Mouse (Mus musculus): ENCODE results near the gene Chrm5. TPM values are rescaled to one million over a fixed set of nuclear protein-coding genes. Genes with fewer than 3 reads are reported as not detected.

The Chrm5 gene
- 0.88 and 1.5 TPM in 2 replicates for polyA plus RNA-seq (2014; fragmentation: Nextera tagmentation; extraction: Ambion mirVana)

DNA sequence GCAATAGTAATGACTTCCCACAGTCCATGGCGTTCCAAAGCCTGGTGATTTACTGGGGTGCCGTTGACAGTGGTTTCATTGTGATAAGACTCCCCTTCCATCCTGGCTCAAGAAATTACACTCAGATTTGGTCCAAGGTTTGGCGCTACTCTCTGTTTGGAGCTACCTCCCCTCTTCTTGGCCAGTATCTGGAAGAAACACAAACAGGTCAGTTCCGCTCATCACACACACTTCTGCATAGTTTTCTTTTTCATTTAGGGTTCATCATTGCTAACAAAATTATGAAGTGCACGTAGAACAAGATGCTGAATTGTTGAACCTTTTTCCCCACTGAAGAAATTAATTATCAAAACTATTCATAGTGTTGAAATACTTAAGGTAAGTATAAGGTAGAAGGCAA lies at the start of gene Chrm5:
Chrm5 (minus strand) TSS at position 101 of the 400 bp plus-strand sequence.
- 90% methylated on average over 5 of the region's 5 CpGs for WGBS
- Histone ChIP-seq H3K9me3 (ENCODE audit: control insufficient read depth, low read length) (no peaks in the 10 kb centered on the region), H3K9ac (replicated peaks; ENCODE audit: low read depth, low read length) (no peak within 1 kb of the TSS), H3K27me3 (ENCODE audit: control insufficient read depth, insufficient read depth, low read length) (no peaks in the 10 kb centered on the region), H3K36me3 (ENCODE audit: control insufficient read depth, insufficient read depth, low read length) (no peaks in the 10 kb centered on the region), H3K4me2 (ENCODE audit: low read depth, low read length) (no peak within 1 kb of the TSS), H3K4me3 (ENCODE audit: low read depth, low read length) (no peak within 1 kb of the TSS), H3K27ac (ENCODE audit: low read depth, low read length) (no peak within 1 kb of the TSS), H3K4me1 (ENCODE audit: control insufficient read depth, insufficient read depth, low read length) (no peaks in the 10 kb centered on the region)
- no peak for ATAC-seq (ENCODE audit: low read depth)

- H3K27me3 ChIP-seq (ENCODE audit: control insufficient read depth, insufficient read depth, low read length) = no peaks in the 10 kb centered on the region
- H3K9ac ChIP-seq (replicated peaks; ENCODE audit: low read depth, low read length) = no peak overlapping the region
- H3K4me2 ChIP-seq (ENCODE audit: low read depth, low read length) = no peak overlapping the region
- 90% methylated on average over 3 of the region's 3 CpGs for WGBS
- H3K4me1 ChIP-seq (ENCODE audit: control insufficient read depth, insufficient read depth, low read length) = no peaks in the 10 kb centered on the region
- no peak overlapping the region for H3K4me3 ChIP-seq (ENCODE audit: low read depth, low read length)
- no peak overlapping the region for H3K27ac ChIP-seq (ENCODE audit: low read depth, low read length)
- H3K9me3 ChIP-seq (ENCODE audit: control insufficient read depth, low read length) = no peaks in the 10 kb centered on the region
- ATAC-seq (ENCODE audit: low read depth) = no peak
- H3K36me3 ChIP-seq (ENCODE audit: control insufficient read depth, insufficient read depth, low read length) = no peaks in the 10 kb centered on the region
Observed at GRCm38 (mm10) chr2:112526933-112527332, 46.4 kb upstream of the Chrm5 start.

GRCm38 (mm10) chr2:112520526-112521482 lies 40.2 kb upstream of the Chrm5 start:
- Histone ChIP-seq H3K9ac (replicated peaks; ENCODE audit: low read depth, low read length) (no peak overlapping the region), H3K4me1 (ENCODE audit: control insufficient read depth, insufficient read depth, low read length) (no peaks in the 10 kb centered on the region), H3K27ac (ENCODE audit: low read depth, low read length) (no peak overlapping the region), H3K4me3 (ENCODE audit: low read depth, low read length) (no peak overlapping the region), H3K4me2 (ENCODE audit: low read depth, low read length) (no peak overlapping the region), H3K9me3 (ENCODE audit: control insufficient read depth, low read length) (no peaks in the 10 kb centered on the region), H3K27me3 (ENCODE audit: control insufficient read depth, insufficient read depth, low read length) (no peaks in the 10 kb centered on the region), H3K36me3 (ENCODE audit: control insufficient read depth, insufficient read depth, low read length) (no peaks in the 10 kb centered on the region)
- WGBS = 90% methylated on average over 4 of the region's 4 CpGs
- no peak for ATAC-seq (ENCODE audit: low read depth)

DNA sequence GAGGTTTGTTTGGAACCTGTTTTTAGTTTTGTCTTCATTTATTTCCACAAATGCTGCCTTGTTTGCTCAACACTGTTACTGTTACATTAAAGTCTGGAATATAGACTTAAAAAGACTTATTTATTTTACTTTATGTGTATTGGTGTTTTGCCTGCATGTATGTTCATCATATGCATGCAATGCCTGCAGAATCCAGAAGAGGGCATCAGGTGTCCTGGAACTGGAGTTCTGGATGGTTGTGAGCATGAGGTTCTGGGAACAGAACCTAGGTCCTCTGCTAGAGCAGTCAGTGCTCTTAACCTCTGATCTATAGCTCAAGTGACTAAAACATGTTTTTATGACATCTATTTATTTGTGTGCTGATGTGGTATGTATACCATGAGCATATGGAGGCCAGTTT lies 38.0 kb upstream of the Chrm5 start:
- H3K4me2 ChIP-seq (ENCODE audit: low read depth, low read length) = no peak overlapping the region

GRCm38 (mm10) chr2:112517218-112517617 lies 36.6 kb upstream of the Chrm5 start:
- 95% methylated on average over 3 of the region's 3 CpGs for WGBS

More for the DNA sequence above, 38.0 kb upstream of the Chrm5 start:
- no peak overlapping the region for H3K27ac ChIP-seq (ENCODE audit: low read depth, low read length)
- no peaks in the 10 kb centered on the region for H3K27me3 ChIP-seq (ENCODE audit: control insufficient read depth, insufficient read depth, low read length)
- no peaks in the 10 kb centered on the region for H3K9me3 ChIP-seq (ENCODE audit: control insufficient read depth, low read length)
- H3K9ac ChIP-seq (replicated peaks; ENCODE audit: low read depth, low read length) = no peak overlapping the region
- no peak overlapping the region for H3K4me3 ChIP-seq (ENCODE audit: low read depth, low read length)
- no peaks in the 10 kb centered on the region for H3K4me1 ChIP-seq (ENCODE audit: control insufficient read depth, insufficient read depth, low read length)
- H3K36me3 ChIP-seq (ENCODE audit: control insufficient read depth, insufficient read depth, low read length) = no peaks in the 10 kb centered on the region
- no peak for ATAC-seq (ENCODE audit: low read depth)

DNA sequence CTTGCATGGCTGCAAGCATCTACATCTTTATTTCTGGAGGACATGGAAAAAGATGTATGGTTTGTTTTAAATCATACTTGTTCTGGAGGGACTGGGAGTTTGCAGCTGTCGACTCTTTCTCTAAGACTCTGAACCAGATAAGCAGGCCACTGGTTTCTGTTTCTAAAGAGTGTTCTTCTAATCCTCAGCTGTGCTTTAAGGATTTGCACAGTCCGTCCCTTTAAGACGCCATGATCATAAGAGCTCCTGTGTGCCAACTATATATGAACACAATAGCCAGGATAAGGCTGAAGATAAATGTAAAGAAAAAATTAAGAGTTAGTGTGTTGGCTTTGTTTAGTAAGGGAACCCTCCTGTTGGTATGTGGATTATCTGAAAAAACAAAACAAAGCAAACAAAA lies 36.2 kb upstream of the Chrm5 start:
- no peaks in the 10 kb centered on the region for H3K36me3 ChIP-seq (ENCODE audit: control insufficient read depth, insufficient read depth, low read length)
- H3K9me3 ChIP-seq (ENCODE audit: control insufficient read depth, low read length) = no peaks in the 10 kb centered on the region
- no peak overlapping the region for H3K4me3 ChIP-seq (ENCODE audit: low read depth, low read length)
- H3K27ac ChIP-seq (ENCODE audit: low read depth, low read length) = no peak overlapping the region
- no peak overlapping the region for H3K4me2 ChIP-seq (ENCODE audit: low read depth, low read length)
- no peak for ATAC-seq (ENCODE audit: low read depth)
- H3K9ac ChIP-seq (replicated peaks; ENCODE audit: low read depth, low read length) = no peak overlapping the region
- no peaks in the 10 kb centered on the region for H3K4me1 ChIP-seq (ENCODE audit: control insufficient read depth, insufficient read depth, low read length)
- no peaks in the 10 kb centered on the region for H3K27me3 ChIP-seq (ENCODE audit: control insufficient read depth, insufficient read depth, low read length)
- 94% methylated on average over 3 of the region's 3 CpGs for WGBS

More at GRCm38 (mm10) chr2:112517218-112517617, 36.6 kb upstream of the Chrm5 start:
- Histone ChIP-seq H3K27me3 (ENCODE audit: control insufficient read depth, insufficient read depth, low read length) (no peaks in the 10 kb centered on the region), H3K36me3 (ENCODE audit: control insufficient read depth, insufficient read depth, low read length) (no peaks in the 10 kb centered on the region), H3K9ac (replicated peaks; ENCODE audit: low read depth, low read length) (no peak overlapping the region), H3K4me2 (ENCODE audit: low read depth, low read length) (no peak overlapping the region), H3K4me3 (ENCODE audit: low read depth, low read length) (no peak overlapping the region), H3K27ac (ENCODE audit: low read depth, low read length) (no peak overlapping the region), H3K4me1 (ENCODE audit: control insufficient read depth, insufficient read depth, low read length) (no peaks in the 10 kb centered on the region), H3K9me3 (ENCODE audit: control insufficient read depth, low read length) (no peaks in the 10 kb centered on the region)
- ATAC-seq (ENCODE audit: low read depth) = no peak

DNA sequence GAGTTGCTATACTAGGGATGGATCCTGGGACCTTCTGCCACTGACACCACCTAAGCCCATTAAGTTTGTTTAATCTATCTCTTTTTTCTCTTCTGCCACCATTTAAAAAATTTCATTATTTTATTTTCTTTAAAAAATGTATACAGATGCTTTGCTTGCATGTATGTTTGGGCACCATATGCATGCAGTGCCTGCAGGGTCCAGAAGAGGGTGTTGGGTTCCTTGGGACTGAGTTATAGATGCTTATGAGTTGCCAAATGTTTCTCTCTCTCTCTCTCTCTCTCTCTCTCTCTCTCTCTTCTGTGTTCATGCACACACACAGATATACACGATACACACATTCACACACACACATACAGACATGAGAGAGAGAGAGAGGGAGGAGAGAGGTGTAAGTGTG lies 32.5 kb upstream of the Chrm5 start:
- Histone ChIP-seq H3K4me1 (ENCODE audit: control insufficient read depth, insufficient read depth, low read length) (no peaks in the 10 kb centered on the region), H3K27ac (ENCODE audit: low read depth, low read length) (no peak overlapping the region), H3K9me3 (ENCODE audit: control insufficient read depth, low read length) (no peaks in the 10 kb centered on the region), H3K4me2 (ENCODE audit: low read depth, low read length) (no peak overlapping the region), H3K4me3 (ENCODE audit: low read depth, low read length) (no peak overlapping the region), H3K9ac (replicated peaks; ENCODE audit: low read depth, low read length) (no peak overlapping the region), H3K27me3 (ENCODE audit: control insufficient read depth, insufficient read depth, low read length) (no peaks in the 10 kb centered on the region), H3K36me3 (ENCODE audit: control insufficient read depth, insufficient read depth, low read length) (no peaks in the 10 kb centered on the region)
- ATAC-seq (ENCODE audit: low read depth) = no peak
- WGBS = 88% methylated on average over 1 of the region's 1 CpGs

DNA sequence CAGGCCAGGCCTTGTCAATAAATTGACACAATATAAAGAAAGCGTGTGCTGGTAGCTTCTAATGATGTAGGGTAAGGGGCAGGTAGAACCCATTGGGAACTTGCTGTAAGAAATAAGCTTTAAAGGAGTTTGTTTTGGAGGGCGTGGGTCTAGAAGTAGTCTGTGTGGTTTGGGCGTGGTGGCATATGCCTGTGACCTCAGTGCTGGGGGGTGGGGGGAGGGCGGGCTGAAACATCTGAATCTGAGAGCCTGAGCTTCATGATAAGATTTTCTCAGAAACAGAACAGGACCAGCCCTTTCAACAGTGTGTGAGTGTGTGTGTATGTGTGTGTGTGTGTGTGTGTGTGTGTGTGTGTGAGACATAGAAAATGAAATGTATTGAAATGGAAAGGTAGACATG lies 29.6 kb upstream of the Chrm5 start:
- H3K9me3 ChIP-seq (ENCODE audit: control insufficient read depth, low read length) = no peaks in the 10 kb centered on the region

DNA sequence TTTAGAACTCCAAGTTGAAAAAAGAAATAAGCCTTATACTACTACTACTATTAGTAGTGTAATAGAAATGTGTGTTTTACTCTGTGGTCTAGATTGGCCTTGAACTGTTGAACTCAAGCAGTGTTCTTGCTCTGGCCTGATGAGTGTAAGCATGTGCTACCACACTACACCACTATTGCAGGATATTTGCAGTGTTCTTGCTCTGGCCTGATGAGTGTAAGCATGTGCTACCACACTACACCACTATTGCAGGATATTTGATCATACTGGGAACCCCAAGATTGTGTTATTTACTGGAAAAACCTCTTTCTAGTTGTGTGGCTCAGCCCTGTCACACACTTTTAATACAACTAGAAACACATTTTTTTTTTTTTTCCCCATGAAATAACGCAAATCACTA lies 26.9 kb upstream of the Chrm5 start:
- H3K9ac ChIP-seq (replicated peaks; ENCODE audit: low read depth, low read length) = no peak overlapping the region
- peak; percentile 28; the same call in 1 of the 2 replicates for ATAC-seq (ENCODE audit: low read depth)
- H3K27me3 ChIP-seq (ENCODE audit: control insufficient read depth, insufficient read depth, low read length) = no peaks in the 10 kb centered on the region
- no peak overlapping the region for H3K4me3 ChIP-seq (ENCODE audit: low read depth, low read length)
- H3K27ac ChIP-seq (ENCODE audit: low read depth, low read length) = no peak overlapping the region
- no peak overlapping the region for H3K4me2 ChIP-seq (ENCODE audit: low read depth, low read length)
- no peaks in the 10 kb centered on the region for H3K4me1 ChIP-seq (ENCODE audit: control insufficient read depth, insufficient read depth, low read length)
- H3K9me3 ChIP-seq (ENCODE audit: control insufficient read depth, low read length) = no peaks in the 10 kb centered on the region
- WGBS = 97% methylated on average over 1 of the region's 1 CpGs
- no peaks in the 10 kb centered on the region for H3K36me3 ChIP-seq (ENCODE audit: control insufficient read depth, insufficient read depth, low read length)

More for the DNA sequence above, 29.6 kb upstream of the Chrm5 start:
- WGBS = 89% methylated on average over 4 of the region's 4 CpGs
- Histone ChIP-seq H3K4me2 (ENCODE audit: low read depth, low read length) (no peak overlapping the region), H3K9ac (replicated peaks; ENCODE audit: low read depth, low read length) (no peak overlapping the region), H3K27me3 (ENCODE audit: control insufficient read depth, insufficient read depth, low read length) (no peaks in the 10 kb centered on the region), H3K36me3 (ENCODE audit: control insufficient read depth, insufficient read depth, low read length) (no peaks in the 10 kb centered on the region), H3K4me1 (ENCODE audit: control insufficient read depth, insufficient read depth, low read length) (no peaks in the 10 kb centered on the region), H3K4me3 (ENCODE audit: low read depth, low read length) (no peak overlapping the region), H3K27ac (ENCODE audit: low read depth, low read length) (no peak overlapping the region)
- no peak for ATAC-seq (ENCODE audit: low read depth)
